Mouse (Mus musculus) skeletal muscle tissue, adult 2 months (tissue): Measurements from ENCODE around the gene Klrb1b.
"Not testable (repeated sequence)": the region's sequence is repeated elsewhere in the genome, so short reads cannot be mapped to it uniquely, and the experiment has no call there.

Source experiments
- DNase-seq: peaks from one replicate; pipeline ENCODE4 v3.0.0-alpha.2; 2012; ENCODE audit warnings: low read depth, low spot score

Gene Klrb1b

DNA sequence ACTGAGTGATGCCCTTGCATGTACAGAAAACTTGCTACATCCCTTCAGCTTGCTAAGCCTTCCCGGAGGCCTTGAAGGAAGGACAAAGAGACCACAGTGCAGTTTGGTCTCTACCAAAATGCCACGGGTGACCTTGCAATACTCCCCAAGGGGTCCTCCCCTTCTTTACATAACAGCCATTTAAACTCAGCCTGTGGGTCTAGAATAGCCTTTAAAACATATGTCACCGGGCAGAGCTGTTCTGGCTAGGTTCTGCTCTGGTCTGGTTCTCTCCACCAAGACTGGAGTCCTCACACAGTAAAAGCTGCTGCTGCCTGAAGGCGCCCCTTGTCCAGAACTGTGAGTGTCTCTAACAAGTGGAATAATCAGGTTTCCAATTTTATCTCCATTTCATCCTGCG lies 25.4 kb downstream of the Klrb1b start:
- not testable (repeated sequence) for DNase-seq

DNA sequence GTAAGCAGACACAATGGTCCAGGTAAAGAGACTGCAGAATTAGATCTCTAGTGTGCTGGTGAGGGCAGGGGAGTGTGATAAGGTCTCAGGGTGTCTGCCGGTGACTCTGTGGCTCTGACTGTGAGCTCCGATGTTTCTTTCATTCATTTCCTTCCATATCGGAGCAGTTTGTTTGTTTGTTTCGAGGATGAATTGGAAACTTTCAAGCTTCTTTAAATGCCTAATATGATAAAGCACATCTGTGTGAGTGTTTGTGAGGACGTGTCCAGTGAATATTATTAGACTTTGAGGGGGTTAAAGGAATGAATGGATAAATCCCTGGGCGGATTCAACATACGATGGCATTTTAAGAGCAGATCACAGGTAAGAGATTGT lies 26.2 kb downstream of the Klrb1b start:
- DNase-seq = no peak

DNA sequence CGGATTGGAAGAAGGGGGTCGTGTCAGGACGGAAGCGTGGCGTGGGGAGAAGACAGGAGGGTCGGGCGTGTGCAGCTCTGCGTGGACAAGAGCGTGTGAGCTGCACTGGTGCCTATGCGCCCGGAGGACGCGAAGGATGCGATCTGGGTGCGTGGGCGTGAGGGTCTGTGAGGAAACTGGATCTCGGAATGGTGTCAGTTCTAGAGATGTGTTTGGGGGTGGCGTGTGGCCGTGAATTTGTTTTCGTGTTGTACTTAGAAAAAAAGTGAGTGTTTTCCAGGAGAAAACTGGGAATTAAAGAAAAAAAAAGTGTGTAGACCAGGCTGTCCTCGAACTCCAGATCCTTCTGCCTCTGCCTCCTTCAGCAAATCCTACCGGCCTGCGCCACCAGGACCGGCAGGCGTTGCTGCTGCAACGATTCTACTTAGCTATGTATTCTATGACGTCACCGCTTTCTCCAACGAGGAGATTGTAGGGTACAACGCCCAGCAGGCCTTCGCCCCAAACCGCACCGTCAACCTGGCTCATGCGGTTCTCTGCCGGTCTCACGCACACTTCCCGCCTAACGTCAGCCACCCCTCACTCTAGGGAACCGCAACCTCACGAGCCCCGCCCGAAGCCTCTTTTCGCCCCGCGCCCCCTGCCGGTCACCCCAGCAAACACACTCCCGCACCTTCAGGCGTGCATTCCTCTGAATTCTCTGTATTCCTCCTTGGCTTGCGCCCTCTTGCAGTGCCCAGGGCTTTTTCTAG lies 26.8 kb downstream of the Klrb1b start:
- peak; percentile 93 for DNase-seq

DNA sequence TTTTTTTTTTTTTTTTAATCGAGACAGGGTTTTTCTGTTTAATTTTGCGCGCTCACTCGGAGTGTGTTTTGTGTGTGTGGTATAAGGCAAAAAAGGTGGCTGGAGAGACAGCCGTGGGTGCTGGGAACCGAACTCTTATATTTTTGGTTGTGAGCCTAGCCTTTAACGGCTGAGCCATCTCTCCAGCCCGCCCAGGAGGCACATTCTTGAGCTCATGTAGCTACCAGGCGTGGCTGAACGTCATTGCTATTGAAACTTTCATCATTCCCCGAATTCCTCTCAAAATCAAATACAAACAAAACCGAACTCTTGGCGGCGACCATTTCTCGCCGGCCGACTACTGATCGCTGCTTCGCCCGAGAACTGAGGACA lies 27.4 kb downstream of the Klrb1b start:
- peak; percentile 76 for DNase-seq

DNA sequence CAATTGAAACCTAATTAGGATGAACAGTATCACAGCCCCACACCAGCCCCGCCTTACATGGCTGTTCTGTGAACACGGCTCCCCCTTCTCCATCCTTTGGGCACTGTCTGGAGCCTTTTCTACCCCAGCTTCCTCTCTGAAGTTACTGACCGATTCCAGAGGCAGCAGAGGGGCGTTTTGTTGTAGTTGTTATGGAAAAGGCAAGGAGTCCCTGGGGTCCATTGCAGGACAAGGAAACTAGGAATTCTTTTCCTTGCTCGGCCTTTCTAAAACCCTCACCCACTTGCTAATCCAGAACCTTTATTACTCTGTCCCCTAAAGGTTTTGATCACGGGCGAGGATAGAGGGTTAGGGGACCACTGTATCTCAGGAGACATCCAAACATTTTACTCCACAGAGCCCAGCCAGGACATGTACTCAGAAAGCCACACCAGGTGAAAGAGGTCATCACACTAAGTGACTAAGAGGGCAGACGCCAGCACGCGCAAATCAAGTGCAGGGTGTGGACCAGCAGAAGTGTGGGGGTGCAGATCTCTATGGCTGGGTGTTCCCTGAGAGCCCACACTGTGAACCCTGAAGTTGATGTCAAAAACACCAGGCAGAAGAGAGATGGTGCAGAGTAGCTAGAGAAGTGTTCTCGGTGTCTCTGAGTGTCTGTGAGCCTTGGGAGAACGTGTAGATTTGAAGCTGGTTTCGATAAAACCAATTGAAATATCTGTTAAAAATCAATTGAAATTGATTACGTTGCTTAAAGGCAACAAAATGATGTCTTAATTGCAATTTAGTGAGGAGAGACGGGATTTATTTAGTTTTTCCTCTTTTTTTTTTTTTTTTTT lies 28.0 kb downstream of the Klrb1b start:
- DNase-seq = peak; percentile 25

DNA sequence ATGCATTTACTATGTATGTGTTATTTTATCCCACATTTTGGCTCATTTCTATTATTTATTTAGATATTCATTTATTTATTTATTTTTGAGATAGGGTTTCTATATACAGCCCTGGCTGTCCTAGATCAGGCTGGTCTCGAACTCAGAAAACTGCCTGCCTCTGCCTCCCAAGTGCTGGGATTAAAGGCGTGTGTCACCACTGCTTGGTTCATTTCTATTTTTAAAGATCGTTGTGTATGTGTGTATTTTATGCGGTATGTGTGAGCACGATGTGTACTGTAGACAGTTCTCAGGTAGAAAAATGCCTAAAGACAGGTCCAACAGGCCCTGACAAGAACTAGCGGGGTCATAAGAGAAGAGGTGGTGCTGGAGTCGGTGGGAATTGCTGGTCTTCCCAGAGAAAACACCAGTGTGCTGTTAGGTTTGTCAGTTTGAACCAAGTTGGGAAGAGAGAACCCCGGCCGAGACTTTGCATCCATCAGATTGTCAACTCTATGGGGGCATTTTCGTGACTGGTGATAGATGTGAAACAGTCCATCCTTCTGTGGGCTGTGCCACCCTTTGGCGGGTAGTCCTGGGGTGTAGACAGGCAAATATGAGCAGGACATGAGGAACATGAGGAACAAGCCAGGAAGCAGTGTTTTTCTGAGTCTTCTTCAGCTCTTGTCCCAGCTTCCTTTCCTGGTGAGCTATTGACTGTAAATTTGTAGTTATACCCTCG lies 28.8 kb downstream of the Klrb1b start:
- DNase-seq = no peak

DNA sequence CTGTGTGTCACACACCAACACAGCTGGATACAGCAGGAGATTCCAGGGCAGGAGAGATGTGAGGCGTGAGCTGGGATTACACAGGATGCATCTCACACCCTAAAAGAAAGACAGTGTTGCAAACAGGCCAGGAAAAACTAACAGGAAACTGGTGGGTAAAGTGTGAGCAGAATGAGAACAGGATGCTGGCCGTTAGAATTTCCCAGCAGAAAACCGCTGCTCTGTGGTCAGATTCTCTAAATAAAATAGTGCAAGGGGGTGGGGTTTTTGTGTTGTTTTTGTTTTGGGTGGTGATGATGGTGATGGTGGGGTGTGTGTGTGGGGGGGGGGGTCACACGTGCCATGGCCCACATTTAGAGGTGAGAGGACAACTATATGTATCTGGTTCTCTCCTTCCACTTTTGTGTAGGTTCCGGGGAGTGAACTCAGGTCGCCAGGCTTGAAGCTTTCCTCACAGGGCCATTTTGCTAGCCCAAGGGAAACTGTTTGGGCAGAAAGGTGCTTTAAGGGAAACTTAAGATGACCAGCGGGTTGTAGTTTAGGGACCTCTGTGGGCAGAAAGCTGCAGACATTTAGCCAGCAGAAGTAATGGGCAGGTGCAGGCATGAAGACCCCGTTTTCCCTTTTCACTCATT lies 29.7 kb downstream of the Klrb1b start:
- DNase-seq = no peak

DNA sequence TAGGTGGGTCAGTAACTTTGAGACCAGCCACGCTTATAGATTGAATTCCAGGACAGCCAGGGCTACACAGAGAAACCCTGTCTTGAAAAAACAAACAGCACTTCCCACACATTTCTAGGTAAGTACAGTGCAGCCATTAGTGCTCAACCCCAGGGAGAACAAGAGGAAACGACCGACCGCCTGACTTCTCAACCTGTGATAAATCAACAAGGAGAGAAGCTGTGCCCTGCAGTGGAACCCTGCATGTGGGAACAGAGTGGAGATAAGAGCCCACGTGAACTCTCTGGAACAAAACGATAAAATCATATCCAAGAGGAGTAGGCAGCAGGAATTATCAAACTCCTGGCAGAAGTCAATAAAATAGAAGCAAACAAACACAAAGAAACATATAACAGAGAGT lies 32.4 kb downstream of the Klrb1b start:
- DNase-seq = no peak

DNA sequence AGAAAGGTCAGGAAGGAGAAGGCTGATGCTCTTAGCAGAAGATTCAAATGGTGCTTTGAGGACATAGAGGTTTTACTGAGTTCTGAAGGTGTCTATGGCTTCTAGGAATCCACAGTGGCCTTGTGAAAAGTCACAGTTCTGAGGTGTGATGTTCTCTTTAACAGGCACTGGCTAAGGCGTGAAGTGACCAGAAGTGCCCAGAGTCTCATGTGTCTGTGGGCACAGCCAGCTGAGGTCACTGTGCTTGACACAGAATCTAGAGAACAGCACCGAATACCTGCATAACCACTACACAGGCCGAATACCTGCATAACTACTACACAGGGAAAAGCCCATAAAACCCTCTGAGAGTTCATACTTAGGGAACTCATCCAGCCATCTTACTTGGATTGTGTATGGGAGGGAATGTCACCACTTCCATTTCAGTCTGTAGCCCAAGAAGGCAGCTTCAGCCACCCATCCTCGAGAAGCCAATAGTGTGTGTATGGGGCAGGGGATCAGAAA lies 35.6 kb downstream of the Klrb1b start:
- not testable (repeated sequence) for DNase-seq

DNA sequence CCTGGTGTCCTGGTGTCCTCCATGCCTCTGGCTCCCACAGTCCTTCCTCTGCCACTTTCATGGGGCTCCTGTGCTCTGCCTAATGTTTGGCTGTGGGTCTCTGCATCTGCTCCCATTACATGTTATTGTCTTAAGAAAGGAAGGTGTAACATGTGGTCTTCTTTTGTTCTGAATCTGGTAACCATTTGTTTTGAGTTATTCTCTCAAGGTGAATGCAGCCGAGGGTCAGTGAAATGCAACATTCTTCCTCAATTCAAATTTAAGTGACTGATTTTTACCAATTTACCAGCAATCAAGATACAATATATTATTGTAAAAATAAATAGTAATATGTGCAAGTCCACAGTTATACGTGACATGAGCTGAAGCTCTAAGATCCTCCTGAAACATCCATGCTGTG lies 37.0 kb downstream of the Klrb1b start, which contains the start of gene Klrb1c:
Klrb1c (minus strand) TSS at position 101 of the 400 bp plus-strand sequence.
- no peak for DNase-seq

DNA sequence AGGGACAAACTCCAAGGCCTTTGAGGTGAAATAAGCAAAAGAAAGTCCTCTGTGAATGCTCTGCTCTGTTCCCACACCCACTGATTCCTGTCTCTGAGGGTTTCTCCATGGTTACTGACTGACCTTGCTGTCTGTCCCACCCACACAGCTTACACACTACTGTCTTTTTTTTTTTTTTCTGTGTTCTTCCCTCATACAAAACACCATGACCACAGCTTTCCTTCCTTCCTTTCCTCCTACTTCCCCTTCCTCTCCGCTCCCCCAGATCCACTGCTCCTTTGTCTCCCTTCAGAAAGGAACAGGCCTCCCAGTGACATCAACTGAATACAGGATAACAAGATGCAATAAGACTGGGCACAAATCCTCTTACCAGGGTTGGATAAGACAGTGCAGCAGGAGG lies 37.6 kb downstream of the Klrb1b start:
- no peak for DNase-seq

DNA sequence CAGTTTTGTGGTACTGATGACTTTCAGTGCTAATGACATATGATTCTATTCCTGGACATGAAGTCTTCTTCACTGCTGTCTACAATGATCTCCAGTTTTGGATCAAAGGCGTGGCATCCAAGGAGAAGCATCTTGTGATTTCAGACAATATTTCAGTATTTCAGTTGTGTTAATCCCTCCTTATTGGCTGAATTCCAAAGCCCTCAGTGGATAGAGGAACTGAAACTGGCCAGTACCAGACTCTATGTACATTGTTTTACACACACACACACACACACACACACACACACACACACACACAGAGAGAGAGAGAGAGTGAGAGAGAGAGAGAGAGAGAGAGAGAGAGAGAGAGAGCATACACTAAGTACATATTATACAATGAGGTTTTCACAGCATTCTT lies 39.7 kb downstream of the Klrb1b start:
- DNase-seq = peak; percentile 27

DNA sequence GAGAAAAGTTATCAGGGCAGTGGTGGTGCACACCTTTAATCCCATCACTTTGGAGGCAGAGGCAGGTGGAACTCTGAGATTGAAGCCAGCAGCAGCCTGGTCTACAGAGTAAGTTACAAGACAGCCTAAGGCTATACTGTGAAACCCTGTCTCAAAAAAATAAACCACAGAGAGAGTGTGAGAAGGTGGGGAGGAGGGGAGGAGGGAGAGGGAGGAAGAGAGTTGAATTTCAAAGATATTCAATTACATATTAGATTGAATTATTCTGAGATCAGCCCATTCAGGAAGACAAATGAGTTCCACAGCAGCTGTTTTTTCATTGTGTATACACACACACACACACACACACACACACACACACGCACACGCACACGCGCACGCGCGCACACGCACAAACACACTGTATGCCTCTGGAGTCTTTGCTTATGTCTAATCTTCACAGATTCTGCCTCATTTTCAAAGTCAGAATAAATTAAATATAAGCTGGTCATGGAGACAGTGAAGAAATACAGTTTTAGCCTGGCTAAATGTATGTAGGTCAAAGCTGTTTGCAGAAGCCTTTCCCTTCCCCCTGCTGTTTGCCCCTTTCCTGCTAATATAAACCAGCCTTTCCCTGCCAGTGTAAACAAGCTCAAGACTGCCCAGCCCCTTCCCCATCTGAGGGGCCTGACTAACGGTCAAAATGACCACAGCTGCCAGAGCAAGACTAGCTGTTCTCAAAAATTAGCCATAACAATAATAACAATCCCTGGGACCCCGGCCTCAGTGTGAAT lies 56.5 kb downstream of the Klrb1b start:
- no peak for DNase-seq

DNA sequence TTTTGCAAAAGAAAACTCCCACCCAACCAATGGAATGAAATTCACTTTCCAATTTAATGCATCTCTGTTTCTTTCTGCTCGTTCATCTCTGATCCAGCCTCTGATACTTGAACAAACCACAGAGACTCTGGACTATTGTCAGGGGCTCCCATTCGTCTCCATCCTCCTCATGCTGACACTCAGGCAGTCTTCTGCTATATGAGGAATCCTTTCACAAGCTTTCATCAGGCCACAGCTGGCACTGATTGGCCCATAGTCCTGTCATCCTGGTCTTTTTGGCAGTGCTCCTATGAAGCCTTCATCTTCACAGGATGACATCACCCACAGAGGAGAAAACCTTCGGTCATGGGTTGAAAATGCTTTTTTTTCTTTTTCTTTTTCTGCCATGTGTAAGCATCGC lies 58.1 kb downstream of the Klrb1b start:
- no peak for DNase-seq

DNA sequence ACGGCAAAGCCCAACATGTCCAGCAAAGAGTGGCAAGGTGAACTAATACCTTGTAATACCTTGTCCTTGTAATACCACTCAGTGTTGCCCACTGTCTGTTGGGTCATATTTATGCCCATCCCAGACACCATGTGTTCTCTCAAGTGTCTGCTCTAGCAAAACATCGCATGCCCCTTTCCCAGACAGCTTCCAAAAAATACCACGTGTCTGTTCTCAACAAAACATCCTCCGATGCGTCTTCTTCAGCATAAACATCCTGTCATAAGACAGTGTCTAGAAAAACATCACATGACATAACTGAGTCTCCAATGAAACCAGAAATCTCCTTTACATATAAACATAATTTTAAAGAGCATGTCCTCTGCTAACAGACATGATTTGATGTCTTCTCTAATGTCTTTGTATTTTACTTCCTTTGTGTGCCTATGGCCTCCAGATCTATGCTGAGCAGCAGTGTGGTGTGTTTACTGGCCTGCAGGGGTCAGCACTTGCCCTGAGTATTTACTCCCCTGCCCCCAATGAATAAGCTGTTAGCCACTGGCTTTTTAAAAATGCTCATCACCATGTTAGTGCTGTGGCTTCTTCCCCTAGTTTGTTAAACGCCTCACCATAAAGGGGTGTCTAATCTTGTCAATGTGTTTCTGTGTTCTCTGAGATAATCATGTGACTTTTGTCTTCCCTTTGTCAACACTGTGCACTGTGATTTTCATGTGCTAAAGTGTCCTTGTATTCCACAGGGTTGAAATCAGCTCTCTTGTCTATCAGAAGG lies 59.5 kb downstream of the Klrb1b start:
- peak; percentile 29 for DNase-seq

DNA sequence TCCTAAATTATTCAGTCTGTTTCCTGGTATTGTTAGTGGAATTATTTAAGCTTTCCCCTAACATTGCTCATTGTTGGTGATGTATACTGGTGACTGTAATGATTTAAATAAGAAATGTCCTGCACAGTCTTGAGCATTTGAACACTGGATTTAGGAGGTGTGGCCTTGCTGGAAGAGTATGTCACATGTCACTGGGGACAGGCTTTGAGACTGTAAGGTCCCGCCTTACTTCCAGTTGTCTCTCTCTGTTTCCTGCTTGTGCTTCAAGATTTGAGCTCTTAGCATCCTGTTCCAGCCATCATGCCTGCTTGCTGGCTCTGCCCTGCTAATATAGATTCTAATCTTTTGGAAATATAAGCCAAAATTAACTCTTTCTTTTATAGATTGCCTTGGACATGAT lies 60.9 kb downstream of the Klrb1b start:
- DNase-seq = no peak

DNA sequence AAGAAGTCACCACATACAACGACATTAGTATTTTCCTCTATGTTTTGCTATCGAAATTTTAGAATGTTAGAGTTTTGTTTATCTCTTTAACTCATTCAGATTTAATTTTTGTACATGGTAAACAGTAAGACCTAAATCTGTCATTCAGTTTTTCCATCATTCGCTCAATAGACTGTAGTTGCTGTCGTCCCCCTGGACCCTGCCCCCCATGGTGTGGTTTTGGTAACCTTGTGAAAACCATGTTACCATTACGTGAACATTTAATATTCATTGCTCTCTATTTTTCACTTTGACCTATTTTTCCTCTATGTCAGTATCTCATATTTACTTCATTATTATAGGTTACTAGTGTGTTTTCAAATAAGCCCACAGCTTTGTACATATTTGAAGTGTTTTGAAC lies 61.5 kb downstream of the Klrb1b start:
- no peak for DNase-seq

DNA sequence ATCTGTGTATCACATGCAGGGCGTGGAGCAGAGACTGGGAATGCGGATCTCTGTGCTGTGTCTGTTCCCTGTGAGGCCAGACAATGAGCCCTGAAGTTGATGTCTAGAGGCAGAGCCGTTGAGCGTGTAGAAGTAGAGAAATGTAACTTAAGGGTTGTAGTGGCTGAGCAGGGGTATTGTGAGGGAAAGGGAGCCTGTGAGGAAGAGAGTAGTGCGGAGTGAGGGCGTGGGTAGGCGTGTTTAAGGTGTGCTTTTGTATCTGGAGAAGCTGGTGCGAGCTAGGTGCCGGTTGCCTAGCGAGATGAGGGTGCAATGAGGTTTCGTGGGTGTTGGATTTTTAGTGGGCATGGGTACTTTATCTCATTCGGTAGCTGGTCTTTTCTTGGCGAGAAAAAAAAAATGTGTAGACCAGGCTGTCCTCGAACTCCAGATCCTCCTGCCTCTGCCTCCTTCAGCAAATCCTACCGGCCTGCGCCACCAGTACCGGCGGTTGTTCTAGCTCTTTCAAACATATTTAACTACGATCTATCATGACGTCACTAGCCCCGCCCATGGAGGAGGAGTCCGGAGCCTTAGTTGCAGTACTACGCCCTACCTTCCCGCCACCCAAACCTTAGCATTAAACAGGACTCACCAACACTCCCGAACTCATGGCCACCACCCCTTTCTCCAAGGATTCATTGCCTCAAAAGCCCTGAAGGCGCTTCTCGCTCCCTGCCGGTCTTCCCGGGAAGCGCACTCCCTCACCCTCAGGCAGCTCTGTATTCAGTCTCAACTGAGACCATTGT lies 62.2 kb downstream of the Klrb1b start:
- peak; percentile 98 for DNase-seq
